Comparison of ENCODE assay signal across 13 mouse cellular contexts in the genomic region with DNA sequence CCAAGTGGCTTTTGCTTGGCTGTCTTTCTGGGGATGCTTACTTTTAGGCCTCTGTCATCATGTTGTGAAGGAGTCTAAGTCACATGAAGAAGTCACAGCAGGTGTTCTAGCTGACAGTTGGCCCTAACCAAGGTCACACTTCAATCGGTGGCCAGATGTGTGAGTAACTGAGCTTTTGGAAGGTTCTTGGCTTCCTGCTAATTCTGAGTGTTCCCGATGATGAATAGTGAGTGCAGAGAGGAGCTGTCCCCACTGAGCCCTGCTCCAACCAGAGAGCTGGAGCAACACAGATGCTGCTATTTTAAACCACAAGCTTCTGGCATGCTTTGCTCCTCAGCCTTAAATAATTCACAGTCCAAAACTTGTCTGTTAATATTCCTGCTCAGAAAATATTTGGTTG.
A peak's percentile ranks its signal among the peaks of the same experiment; 100 is the strongest.
DNase-seq lines count a peak whose midpoint lies in the region; ATAC-seq lines count a peak whose summit lies in the region.
"Had no signal": no experiment of that assay in that cellular context is flagged by ENCODE, and none has a peak within 500 bp of the region (broad histone marks: within the 10 kb centered on the region; RNA-seq: fewer than 3 reads in every experiment).

No protein-coding gene starts in this region.

- intact Hi-C loops in left cerebral cortex, postnatal 14 days (cut with DNase I) = no loop called here
- intact Hi-C loops in left cerebral cortex, postnatal 4 days (cut with DNase I) = no loop called here

- ATAC-seq in megakaryocyte progenitor cell, adult 5-6 weeks (replicated peaks; ENCODE audit: poor library complexity) = no peak
- ATAC-seq in megakaryocyte, adult 5-6 weeks (ENCODE audit: poor library complexity, severe bottlenecking) = no peak
- ATAC-seq: midbrain, embryonic 16.5 days had no signal

- peak; percentile 9 to 12 for DNase-seq in left cerebral cortex, postnatal 14 days (ENCODE audit: low spot score in 2 of 2)
- DNase-seq in left cerebral cortex, postnatal 4 days = no peak
- DNase-seq in brain, adult 2 months (ENCODE audit: low read depth, low spot score) = peak; percentile 65
- DNase-seq in gastrocnemius, postnatal 10 days = peak; percentile 3
- peak; percentile 61 for DNase-seq in skeletal muscle tissue, adult 2 months (ENCODE audit: low read depth, low spot score)
- no peak for DNase-seq in ovary, adult 18-20 months (ENCODE audit: low spot score)
- DNase-seq: adrenal gland, adult 8-10 months; kidney, postnatal 14 days; liver, embryonic 13.5 days; retina, postnatal 1 day had no signal

Comparison
In these comparisons a context has a peak if more than half of its experiments do, and no peak if none do; other contexts are left out.
1. DNase-seq: peak in left cerebral cortex, postnatal 14 days (2 of 2), brain, adult 2 months (single experiment), gastrocnemius, postnatal 10 days (single experiment) and skeletal muscle tissue, adult 2 months (single experiment); none in left cerebral cortex, postnatal 4 days (single experiment) and ovary, adult 18-20 months (single experiment).